Mouse (Mus musculus): Measurements from ENCODE around the gene Tmem97. TPM values are rescaled to one million over a fixed set of nuclear protein-coding genes. Genes with fewer than 3 reads are reported as not detected.

The Tmem97 gene
- polyA plus RNA-seq, 1 experiment from 2014 or later, result 63.9 TPM

DNA sequence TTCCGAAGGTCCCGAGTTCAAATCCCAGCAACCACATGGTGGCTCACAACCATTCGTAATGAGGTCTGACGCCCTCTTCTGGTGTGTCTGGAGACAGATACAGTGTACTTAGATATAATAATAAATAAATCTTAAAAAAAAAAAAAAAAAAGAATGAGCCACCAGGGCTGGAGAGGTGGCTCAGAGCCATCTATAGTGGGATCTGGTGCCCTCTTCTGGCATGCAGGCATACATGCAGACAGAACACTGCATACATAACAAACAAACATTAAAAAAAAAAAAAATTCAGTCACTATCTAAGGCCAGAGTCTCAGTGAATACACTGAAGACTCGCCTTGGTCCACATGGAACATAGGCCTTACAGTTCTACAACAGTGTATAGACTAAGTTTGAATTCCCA lies 41.4 kb downstream of the Tmem97 start:
- WGBS, result 85% methylated on average over 5 of the region's 5 CpGs

DNA sequence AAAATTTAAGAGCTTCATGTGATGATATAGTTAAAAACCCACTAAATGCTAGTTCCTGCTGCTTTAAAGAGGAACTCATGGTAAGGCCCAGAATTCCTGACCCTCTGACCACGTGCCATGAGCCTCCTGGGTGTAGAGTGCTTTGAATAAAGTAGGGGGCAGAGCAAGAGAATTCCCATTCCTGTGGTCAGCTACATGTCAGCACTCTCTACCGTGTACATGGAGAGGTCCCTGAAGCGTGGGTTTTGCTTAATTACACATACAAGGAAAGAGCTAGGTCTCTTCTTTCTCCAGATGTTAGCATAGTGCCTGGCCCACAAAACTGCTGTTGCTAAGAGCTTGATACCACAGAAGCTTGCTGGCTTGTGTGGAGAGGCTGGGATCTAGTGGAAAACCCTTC lies 45.1 kb downstream of the Tmem97 start:
- H3K27me3 ChIP-seq, result peaks cover 17% of the 10 kb centered on the region

More for the DNA sequence above, 41.4 kb downstream of the Tmem97 start:
- Histone ChIP-seq H3K27me3 (no peaks in the 10 kb centered on the region), H3K9me3 (no peaks in the 10 kb centered on the region), H3K9ac (replicated peaks) (no peak overlapping the region), H3K36me3 (peaks cover 47% of the 10 kb centered on the region), H3K4me1 (replicated peaks) (peaks cover 16% of the 10 kb centered on the region), H3K27ac (no peak overlapping the region), H3K4me3 (replicated peaks) (no peak overlapping the region), H3K4me2 (no peak overlapping the region)
- no peak for ATAC-seq (ENCODE audit: insufficient number of reproducible peaks, insufficient read depth, low FRiP score, low TSS enrichment, low read depth)

GRCm38 (mm10) chr11:78502909-78503650 lies 47.5 kb downstream of the Tmem97 start, which contains the start of gene Sebox:
Gene Sebox, plus strand, starts transcription at chr11:78503447.
- Histone ChIP-seq H3K36me3 (peaks cover 25% of the 10 kb centered on the region), H3K27me3 (peaks cover 36% of the 10 kb centered on the region), H3K4me2 (no peak within 1 kb of the TSS), H3K9ac (replicated peaks) (no peak within 1 kb of the TSS), H3K4me1 (replicated peaks) (peaks cover 3% of the 10 kb centered on the region; the same call in 1 of the 2 replicates), H3K4me3 (replicated peaks) (no peak within 1 kb of the TSS), H3K27ac (no peak within 1 kb of the TSS), H3K9me3 (no peaks in the 10 kb centered on the region)
- no peak for ATAC-seq (ENCODE audit: insufficient number of reproducible peaks, insufficient read depth, low FRiP score, low TSS enrichment, low read depth)
- 74% methylated on average over 7 of the region's 7 CpGs for WGBS

More for the DNA sequence above, 45.1 kb downstream of the Tmem97 start:
- H3K9ac ChIP-seq (replicated peaks), result no peak overlapping the region
- H3K27ac ChIP-seq, result no peak overlapping the region
- H3K4me1 ChIP-seq (replicated peaks), result no peaks in the 10 kb centered on the region
- ATAC-seq (ENCODE audit: insufficient number of reproducible peaks, insufficient read depth, low FRiP score, low TSS enrichment, low read depth), result no peak
- no peak overlapping the region for H3K4me2 ChIP-seq
- H3K9me3 ChIP-seq, result no peaks in the 10 kb centered on the region
- peaks cover 42% of the 10 kb centered on the region for H3K36me3 ChIP-seq
- WGBS, result 86% methylated on average over 3 of the region's 3 CpGs
- H3K4me3 ChIP-seq (replicated peaks), result no peak overlapping the region

DNA sequence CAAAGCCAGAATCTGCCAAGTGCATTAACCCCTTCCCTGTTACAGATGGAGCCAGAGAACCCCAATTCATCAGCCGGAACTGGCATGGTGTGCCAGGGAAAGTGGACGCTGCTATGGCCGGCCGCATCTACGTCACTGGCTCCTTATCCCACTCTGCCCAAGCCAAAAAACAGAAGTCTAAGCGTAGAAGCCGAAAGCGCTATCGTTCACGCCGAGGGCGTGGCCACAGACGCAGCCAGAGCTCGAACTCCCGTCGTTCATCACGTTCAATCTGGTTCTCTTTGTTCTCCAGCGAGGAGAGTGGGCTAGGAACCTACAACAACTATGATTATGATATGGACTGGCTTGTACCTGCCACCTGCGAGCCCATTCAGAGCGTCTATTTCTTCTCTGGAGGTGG lies 49.0 kb downstream of the Tmem97 start:
- peaks cover 10% of the 10 kb centered on the region for H3K36me3 ChIP-seq
- peaks cover 44% of the 10 kb centered on the region for H3K27me3 ChIP-seq
- H3K4me3 ChIP-seq (replicated peaks), result no peak overlapping the region
- no peaks in the 10 kb centered on the region for H3K9me3 ChIP-seq
- no peak for ATAC-seq (ENCODE audit: insufficient number of reproducible peaks, insufficient read depth, low FRiP score, low TSS enrichment, low read depth)
- H3K4me1 ChIP-seq (replicated peaks), result peaks cover 12% of the 10 kb centered on the region
- H3K9ac ChIP-seq (replicated peaks), result no peak overlapping the region
- no peak overlapping the region for H3K4me2 ChIP-seq
- 77% methylated on average over 20 of the region's 20 CpGs for WGBS
- H3K27ac ChIP-seq, result no peak overlapping the region

- Histone ChIP-seq H3K27ac (no peak overlapping the region), H3K36me3 (0 out of 2 replicates have a peak, but pooled peaks cover 3% of the 10 kb centered on the region), H3K27me3 (peaks cover 52% of the 10 kb centered on the region), H3K9ac (replicated peaks) (no peak overlapping the region), H3K9me3 (no peaks in the 10 kb centered on the region), H3K4me1 (replicated peaks) (peaks cover 13% of the 10 kb centered on the region), H3K4me2 (no peak overlapping the region), H3K4me3 (replicated peaks) (no peak overlapping the region)
- 80% methylated on average over 9 of the region's 9 CpGs for WGBS
- ATAC-seq (ENCODE audit: insufficient number of reproducible peaks, insufficient read depth, low FRiP score, low TSS enrichment, low read depth), result no peak
Measured at GRCm38 (mm10) chr11:78500623-78501202, 49.9 kb downstream of the Tmem97 start.

DNA sequence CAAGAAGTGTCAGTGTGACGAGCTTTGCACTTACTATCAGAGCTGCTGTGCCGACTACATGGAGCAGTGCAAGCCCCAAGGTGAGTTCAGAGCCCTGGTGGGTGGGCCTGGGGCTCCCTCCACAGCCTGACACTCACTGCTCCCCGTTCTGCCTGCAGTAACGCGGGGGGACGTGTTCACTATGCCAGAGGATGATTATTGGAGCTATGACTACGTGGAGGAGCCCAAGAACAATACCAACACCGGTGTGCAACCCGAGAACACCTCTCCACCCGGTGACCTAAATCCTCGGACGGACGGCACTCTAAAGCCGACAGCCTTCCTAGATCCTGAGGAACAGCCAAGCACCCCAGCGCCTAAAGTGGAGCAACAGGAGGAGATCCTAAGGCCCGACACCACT lies 51.0 kb downstream of the Tmem97 start:
- H3K4me3 ChIP-seq (replicated peaks), result no peak overlapping the region
- H3K9ac ChIP-seq (replicated peaks), result no peak overlapping the region
- no peak for ATAC-seq (ENCODE audit: insufficient number of reproducible peaks, insufficient read depth, low FRiP score, low TSS enrichment, low read depth)
- no peaks in the 10 kb centered on the region for H3K9me3 ChIP-seq
- peaks cover 13% of the 10 kb centered on the region for H3K4me1 ChIP-seq (replicated peaks)
- H3K27me3 ChIP-seq, result peaks cover 62% of the 10 kb centered on the region
- no peak overlapping the region for H3K27ac ChIP-seq
- no peaks in the 10 kb centered on the region for H3K36me3 ChIP-seq
- 51% methylated on average over 16 of the region's 16 CpGs for WGBS
- no peak overlapping the region for H3K4me2 ChIP-seq

GRCm38 (mm10) chr11:78499004-78499403 lies 51.6 kb downstream of the Tmem97 start, which contains the start of gene Vtn:
Gene Vtn, plus strand, starts transcription at chr11:78499091.
- peaks cover 68% of the 10 kb centered on the region for H3K27me3 ChIP-seq

DNA sequence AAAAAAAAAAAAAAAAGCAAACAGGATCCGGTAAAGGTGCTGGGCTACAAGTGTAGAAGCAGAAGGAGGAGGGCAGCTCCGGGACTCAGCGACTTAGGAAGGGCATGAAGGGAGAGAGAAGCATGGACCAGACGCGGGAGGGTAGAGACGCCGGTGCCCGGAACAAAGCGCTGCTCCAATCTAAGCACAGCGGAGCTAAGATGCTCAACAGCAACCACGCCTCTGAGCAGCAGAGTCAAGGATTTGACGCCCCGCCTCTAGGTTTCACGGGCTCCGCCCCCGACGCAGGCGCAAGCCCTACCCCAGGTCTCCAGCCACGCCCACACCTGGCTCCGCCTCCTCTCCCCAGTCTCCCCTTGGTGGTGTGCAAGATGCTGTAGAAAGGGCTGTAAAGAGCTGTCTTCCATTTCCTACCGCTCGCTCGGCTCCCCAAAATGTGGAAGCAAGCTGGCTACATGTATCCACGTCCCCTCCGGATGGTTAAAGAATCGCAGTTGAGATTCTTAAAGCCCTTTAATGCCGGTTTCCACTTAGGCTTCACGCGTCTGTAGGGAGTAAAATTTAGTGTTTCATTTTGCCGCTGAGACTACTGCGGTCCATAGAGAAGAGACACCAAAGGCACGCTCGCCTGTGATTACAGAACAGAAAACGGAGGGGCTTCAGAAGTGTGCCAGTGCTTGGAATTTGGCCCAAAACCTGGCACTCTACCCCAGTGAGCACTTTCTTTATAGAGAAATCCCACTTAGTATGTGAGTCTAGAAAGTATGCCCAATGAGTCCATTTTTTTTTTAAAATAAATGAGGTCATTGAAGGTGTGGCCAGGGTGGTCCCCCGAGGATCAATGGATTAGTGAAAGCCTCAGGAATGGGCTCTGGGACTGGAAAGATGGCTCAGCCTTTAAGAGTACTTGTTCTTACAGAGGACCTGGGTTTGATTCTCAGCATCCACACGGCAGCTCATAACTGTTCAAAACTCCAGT lies 52.7 kb downstream of the Tmem97 start, which contains the start of gene Sarm1:
Sarm1 (minus strand) TSS at position 211 of the 979 bp plus-strand sequence.
- Histone ChIP-seq H3K4me2 (peak within 1 kb of the TSS; percentile 99), H3K27ac (peak within 1 kb of the TSS; percentile 5; the same call in 1 of the 2 replicates), H3K9me3 (no peaks in the 10 kb centered on the region), H3K4me1 (replicated peaks) (peaks cover 13% of the 10 kb centered on the region), H3K9ac (replicated peaks) (peak within 1 kb of the TSS; percentile 57), H3K36me3 (no peaks in the 10 kb centered on the region), H3K4me3 (replicated peaks) (peak within 1 kb of the TSS; percentile 57), H3K27me3 (peaks cover 72% of the 10 kb centered on the region)
- ATAC-seq (ENCODE audit: insufficient number of reproducible peaks, insufficient read depth, low FRiP score, low TSS enrichment, low read depth), result peak; percentile 93
- WGBS, result 3% methylated on average over 36 of the region's 36 CpGs

More at GRCm38 (mm10) chr11:78499004-78499403, 51.6 kb downstream of the Tmem97 start, which contains the start of gene Vtn:
- Histone ChIP-seq H3K36me3 (no peaks in the 10 kb centered on the region), H3K4me2 (peak within 1 kb of the TSS; percentile 99), H3K9me3 (no peaks in the 10 kb centered on the region), H3K27ac (peak within 1 kb of the TSS; percentile 5; the same call in 1 of the 2 replicates), H3K9ac (replicated peaks) (no peak within 1 kb of the TSS), H3K4me3 (replicated peaks) (peak within 1 kb of the TSS; percentile 57), H3K4me1 (replicated peaks) (peaks cover 13% of the 10 kb centered on the region)
- ATAC-seq (ENCODE audit: insufficient number of reproducible peaks, insufficient read depth, low FRiP score, low TSS enrichment, low read depth), result no peak
- WGBS, result 62% methylated on average over 7 of the region's 7 CpGs

- whole genome bisulfite sequencing, result under 1% methylated on average over 44 of the region's 44 CpGs
- peaks cover 13% of the 10 kb centered on the region for H3K4me1 ChIP-seq (replicated peaks)
- peak overlapping the region; percentile 99 for H3K4me2 ChIP-seq
- no peaks in the 10 kb centered on the region for H3K9me3 ChIP-seq
- peak overlapping the region; percentile 57 for H3K9ac ChIP-seq (replicated peaks)
- peak overlapping the region; percentile 57 for H3K4me3 ChIP-seq (replicated peaks)
- H3K36me3 ChIP-seq, result no peaks in the 10 kb centered on the region
- ATAC-seq (ENCODE audit: insufficient number of reproducible peaks, insufficient read depth, low FRiP score, low TSS enrichment, low read depth), result peak; percentile 68
- peaks cover 74% of the 10 kb centered on the region for H3K27me3 ChIP-seq
- H3K27ac ChIP-seq, result no peak overlapping the region
Measured at GRCm38 (mm10) chr11:78497071-78497541, 53.5 kb downstream of the Tmem97 start.

GRCm38 (mm10) chr11:78495904-78496303 lies 54.7 kb downstream of the Tmem97 start:
- H3K9ac ChIP-seq (replicated peaks), result no peak overlapping the region
- peaks cover 77% of the 10 kb centered on the region for H3K27me3 ChIP-seq
- ATAC-seq (ENCODE audit: insufficient number of reproducible peaks, insufficient read depth, low FRiP score, low TSS enrichment, low read depth), result no peak
- no peak overlapping the region for H3K4me3 ChIP-seq (replicated peaks)
- H3K36me3 ChIP-seq, result no peaks in the 10 kb centered on the region
- H3K4me2 ChIP-seq, result no peak overlapping the region
- H3K9me3 ChIP-seq, result no peaks in the 10 kb centered on the region
- WGBS, result 4% methylated on average over 6 of the region's 6 CpGs
- no peak overlapping the region for H3K27ac ChIP-seq
- peaks cover 15% of the 10 kb centered on the region for H3K4me1 ChIP-seq (replicated peaks)
